1 mouse cellular context compared by ENCODE assay signal in the genomic region with DNA sequence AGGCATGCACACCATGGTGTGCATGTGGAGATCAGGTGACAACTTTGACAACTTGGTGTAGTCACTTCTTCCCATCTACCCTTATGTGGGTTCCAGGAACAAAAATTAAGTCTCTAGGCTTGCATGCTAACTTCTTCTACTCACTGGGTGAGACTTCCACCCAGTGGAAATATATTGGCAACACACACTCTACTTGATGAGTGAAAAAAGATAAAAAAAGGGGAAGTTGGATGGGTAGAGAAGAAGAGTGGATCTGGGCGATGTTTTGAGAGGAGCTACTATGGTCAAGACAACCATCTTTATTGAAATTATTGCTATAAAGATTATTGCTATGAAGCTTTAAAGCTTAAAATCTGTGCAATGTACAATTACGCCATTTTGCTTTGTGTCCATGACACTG. TPM values are rescaled to one million over a fixed set of nuclear protein-coding genes. Genes with fewer than 3 reads are reported as not detected.
"Had no signal": no experiment of that assay in that cellular context is flagged by ENCODE, and none has a peak within 500 bp of the region (broad histone marks: within the 10 kb centered on the region; RNA-seq: fewer than 3 reads in every experiment).

No protein-coding gene starts in this region.

RNA-seq across cellular contexts. Expression of a gene that starts 18.0 kb away (rescaled TPM):
- polyA plus RNA-seq: erythroblast, embryonic 14.5 days had no signal
